Mouse (Mus musculus): Measurements from ENCODE around the gene E130114P18Rik.
A peak's percentile ranks its signal among the peaks of the same experiment; 100 is the strongest.

E130114P18Rik gene

GRCm38 (mm10) chr4:97640385-97640784 is 137.5 kb downstream of the E130114P18Rik start:
- DNase-seq, result no peak

- no peak for DNase-seq
Measured at GRCm38 (mm10) chr4:97636569-97636968, 141.3 kb downstream of the E130114P18Rik start.

DNA sequence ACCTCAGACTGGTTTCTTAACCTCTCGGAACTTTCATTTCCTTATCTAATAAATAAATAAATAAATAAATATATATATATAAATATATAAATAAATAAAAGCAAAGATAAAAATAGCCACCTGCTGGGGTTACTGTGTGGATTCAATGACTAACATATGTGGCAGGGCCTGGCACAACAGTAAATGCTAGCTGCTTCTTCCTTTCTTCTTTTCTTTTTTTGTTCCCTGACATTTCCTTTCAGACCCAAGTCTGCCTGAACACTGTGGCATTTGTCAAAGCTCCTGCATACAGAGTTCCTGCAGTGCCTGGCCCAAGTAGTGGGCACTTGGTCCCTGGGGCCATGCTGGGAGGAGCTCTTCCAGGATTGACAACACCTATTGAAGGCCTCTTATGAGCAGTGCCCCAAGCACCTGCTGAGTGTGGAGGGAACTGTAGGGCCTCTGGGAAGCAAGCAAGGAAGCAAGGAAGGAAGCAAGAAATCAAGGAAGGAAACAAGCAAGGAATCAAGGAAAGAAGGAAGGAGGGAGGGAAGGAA is 142.1 kb downstream of the E130114P18Rik start:
- no peak for DNase-seq

DNA sequence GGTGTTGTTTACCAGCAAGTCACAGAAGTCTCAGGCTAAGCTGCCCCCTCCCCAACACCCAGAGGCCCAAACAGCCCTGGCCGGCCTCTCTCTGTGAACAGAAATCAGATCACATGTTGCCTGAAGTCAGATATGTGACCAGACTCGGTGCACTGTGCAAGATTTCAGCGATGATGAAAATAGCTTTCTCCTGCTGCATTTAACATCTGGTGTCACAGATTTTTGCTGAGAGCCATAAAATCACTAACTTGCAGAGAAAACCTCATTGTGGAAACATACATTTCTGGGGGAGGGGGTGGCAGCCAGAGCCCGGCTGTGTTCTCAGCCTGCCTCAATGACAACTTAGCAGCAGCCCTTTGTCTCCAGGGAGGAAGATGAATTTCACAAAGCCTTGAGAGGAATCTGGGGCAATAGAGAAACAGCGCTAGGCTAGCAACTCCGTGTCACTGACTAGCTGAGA is 142.6 kb downstream of the E130114P18Rik start:
- no peak for DNase-seq

DNA sequence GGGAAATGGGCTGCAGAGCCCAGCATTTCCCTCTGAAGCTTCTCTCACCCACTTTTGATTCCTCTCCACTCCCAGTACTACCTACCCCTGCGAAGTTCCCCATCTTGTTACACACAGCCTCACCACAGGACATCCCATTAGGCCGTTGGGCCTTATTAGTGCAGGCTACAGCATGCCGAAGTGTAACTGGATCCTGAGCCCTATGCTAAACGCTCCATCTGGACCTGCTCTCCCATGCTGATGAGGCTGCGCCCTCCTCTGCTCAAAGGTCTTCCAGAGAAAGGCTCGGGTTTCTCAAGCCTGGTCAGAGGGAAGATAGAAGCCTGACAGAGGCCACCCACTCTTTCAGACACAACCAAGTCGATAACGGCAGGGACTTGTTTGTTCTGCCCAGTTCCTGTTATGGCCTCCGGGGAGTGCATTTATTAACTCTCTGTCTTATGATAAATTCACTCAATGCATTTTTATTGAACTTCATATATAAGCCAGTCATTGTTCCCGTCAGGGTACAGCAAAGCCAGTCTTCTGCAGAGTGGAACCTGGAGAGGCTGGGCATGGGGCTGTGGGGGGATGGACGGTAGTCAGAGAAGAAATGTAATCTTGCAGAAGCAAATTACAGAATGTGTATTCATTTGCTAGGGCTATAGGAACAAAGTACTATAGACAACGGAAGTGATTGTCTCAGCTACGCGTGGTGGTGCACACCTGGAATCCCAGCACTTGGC is 148.8 kb downstream of the E130114P18Rik start:
- peak; percentile 48 to 56 for DNase-seq

- peak; percentile 33 to 40 for DNase-seq
Measured at GRCm38 (mm10) chr4:97626002-97626720, 151.7 kb downstream of the E130114P18Rik start.

- DNase-seq, result peak; percentile 45 to 64
Measured at GRCm38 (mm10) chr4:97623165-97623564, 154.7 kb downstream of the E130114P18Rik start.

DNA sequence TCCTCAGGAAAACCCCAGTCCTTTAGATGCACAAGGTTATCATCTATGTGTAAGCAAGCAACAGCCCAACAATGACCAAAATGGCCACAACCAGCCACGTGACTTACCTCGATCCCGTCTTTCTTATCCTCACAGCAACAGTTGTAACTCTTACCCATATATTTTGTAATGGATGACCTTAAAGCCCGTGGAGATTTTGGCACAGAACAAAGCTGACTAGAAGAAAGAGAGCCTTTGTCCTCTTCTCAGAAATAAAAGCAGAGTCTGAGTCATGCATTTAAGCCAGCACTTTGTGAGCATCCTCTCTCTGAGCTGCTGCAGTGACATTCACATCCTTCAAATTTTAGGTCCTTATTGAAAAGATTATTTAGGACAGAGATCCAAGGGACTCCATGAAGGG is 156.1 kb downstream of the E130114P18Rik start:
- DNase-seq, result no peak

DNA sequence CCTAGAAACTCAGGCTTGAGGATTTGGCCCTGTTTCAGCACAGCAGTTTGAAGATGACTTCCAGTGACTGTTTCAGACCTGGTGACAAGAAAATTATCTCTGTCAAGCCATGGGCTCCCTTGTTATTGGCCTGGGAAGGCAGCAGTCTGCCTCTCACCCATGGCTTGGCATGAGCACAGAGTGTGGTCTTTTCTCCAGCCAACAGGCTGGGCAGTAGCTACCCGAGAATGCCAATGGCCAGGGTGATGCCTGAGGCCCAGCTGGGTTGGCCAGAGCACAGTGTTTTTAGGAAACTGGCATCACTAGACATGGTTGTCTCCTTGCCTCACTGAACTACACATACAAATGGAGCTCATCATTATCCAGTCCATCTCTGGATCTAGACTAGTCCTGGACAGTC is 157.5 kb downstream of the E130114P18Rik start:
- peak; percentile 56 to 67 for DNase-seq

DNA sequence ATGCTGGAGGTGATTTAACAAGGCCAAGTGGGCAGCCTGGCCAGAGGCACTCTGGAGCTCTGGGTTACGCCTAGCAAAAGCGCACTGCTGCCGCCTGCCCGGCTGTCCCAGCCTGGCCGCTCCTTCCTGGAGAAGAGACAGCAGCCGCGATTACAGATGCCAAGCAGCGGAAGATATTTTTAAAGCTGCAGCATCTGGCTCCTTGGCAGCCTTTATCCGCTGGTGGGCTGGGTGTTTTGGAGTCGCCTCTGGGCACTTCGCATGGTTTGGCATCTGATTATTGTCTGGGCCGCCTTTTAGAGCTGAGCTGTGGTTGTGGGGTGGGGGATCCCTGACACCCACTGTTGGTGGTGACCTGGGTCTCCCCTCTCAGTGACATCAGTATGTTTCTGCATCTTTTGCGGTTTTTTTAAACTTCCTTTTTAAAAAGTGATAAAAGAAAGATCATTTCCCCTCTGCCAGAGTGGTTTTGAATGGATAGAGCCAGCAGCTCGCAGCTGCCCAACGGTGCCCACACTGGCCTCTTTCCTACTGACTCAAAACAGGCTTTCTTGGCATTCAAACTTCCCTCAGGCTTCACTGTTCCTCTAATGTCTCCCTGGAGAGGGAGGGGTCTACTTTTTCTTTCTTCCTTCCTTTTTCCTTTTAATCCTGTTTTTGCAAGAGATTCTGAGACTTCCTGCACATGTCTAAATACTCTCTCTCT is 159.1 kb downstream of the E130114P18Rik start:
- peak; percentile 60 to 63 for DNase-seq

DNA sequence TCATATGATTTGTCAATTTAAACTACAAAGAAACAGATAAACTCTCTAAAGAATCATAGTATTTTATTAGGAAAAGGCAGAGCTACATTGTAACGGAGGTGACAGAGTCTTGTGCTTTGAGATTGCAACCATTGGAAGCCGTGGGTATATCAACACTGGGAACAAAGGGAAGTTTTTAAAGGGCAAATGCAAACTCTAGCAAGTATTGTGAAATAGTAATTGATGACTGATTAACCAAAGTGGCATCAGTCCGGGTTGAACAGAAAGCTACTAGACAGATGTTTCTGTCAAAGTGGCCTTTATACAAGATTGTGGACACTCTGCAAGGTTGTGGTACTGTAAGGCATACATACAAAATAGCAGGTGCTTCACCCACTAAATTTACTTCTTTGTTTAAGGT is 162.8 kb downstream of the E130114P18Rik start:
- DNase-seq, result no peak

GRCm38 (mm10) chr4:97611251-97611847 is 166.5 kb downstream of the E130114P18Rik start:
- peak; percentile 90 to 91 for DNase-seq

DNA sequence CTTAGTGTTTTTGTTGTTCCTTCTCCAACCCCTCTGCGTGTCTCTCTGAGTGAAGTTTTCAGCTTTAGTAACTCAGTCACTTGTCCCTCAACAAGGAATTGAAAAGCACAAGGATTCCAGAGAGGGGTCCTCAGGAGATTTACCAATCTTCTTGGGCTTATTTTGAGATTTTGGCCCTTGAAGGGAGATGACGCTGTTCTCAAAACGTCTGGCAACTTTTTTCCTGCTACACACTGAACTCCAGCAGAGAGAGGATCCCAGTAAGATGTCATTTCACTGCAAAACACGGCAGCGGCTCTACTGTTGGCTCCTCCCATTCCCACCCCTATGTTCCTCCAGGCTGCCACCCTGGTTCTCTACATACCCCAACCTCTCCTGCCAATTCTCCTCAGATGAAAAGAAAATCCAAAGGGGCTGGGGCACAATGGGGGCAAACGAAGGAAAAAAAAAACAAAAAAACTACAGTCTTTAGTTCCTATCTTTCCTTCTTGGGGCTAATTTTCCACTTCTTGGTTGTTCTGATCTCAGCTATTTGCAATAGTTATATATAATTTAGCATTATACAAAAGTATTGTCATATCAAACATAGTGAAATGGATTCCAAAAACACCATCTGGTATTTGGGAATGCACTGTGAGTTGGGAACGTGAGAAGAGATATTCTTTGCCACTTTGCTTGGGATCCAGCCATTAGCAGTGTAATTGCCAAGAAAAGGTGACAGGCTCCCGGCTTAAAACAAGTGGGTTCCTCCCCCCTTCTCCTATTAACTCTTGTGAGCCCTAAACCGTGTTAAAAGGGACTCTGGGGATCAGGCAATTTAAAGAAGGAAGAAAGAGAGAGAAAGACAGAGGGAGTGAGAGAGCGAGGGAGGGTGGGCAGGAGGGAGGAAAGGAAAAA is 167.8 kb downstream of the E130114P18Rik start:
- DNase-seq, result peak; percentile 76 to 89

DNA sequence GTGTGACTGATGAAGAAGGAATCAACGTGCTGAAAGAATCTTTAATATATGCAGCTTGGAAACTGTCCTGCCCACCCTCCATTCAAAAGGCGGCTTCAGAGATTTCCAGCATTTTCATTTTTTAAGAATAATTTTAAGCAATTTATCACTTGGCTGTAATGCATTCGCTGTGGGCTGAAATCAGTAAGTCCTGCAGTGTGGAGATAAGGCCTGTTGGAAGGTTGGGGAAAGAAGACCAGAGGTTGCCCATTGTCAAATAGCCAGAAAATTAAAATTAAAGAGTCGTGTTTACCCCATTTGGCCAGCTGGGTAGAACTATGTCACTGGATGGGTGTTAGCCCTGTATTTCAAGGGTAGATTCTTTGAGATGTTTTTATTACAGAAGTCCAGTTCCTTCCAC is 168.5 kb downstream of the E130114P18Rik start:
- DNase-seq, result no peak

- DNase-seq, result peak; percentile 45 to 64
Measured at GRCm38 (mm10) chr4:97608728-97609127, 169.2 kb downstream of the E130114P18Rik start.

GRCm38 (mm10) chr4:97608134-97608533 is 169.7 kb downstream of the E130114P18Rik start:
- no peak for DNase-seq

DNA sequence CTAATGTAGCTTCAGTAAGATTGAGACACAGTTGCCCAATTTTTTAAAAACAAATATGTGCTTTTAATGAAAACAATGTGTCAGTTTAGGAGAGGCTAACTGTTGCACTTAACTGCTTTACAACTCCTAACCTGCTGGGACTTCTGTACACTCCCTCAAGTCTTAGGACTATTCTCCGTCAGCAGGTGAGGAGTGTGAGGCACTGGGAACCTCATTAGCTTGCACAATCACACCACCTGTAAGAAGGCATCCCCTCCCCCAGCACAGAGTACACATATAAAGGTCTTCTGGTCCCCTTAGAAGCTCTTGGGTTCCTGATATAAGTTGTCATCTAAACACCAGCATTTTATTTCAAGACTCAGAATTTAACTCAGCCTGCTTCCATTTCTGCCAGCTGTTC is 170.7 kb downstream of the E130114P18Rik start:
- DNase-seq, result no peak

DNA sequence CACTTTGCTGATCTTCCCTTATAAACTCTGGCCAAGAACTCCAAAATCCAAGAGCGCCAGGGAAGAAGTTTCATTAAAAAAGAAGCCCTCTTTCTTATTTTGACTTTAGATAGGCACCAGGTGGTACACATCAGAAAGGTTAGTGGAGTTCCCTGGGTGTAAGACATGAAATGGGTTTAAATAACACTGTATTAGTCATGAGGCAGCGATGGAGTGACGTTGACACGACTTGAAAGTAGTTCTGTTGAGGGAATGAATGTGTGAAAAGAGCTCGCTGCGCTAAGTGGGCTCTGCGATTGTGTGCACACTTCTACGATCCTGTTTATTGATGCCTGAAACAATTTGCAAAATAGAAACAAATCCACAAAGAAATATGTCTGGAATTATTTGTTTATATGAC is 171.4 kb downstream of the E130114P18Rik start:
- DNase-seq, result no peak

DNA sequence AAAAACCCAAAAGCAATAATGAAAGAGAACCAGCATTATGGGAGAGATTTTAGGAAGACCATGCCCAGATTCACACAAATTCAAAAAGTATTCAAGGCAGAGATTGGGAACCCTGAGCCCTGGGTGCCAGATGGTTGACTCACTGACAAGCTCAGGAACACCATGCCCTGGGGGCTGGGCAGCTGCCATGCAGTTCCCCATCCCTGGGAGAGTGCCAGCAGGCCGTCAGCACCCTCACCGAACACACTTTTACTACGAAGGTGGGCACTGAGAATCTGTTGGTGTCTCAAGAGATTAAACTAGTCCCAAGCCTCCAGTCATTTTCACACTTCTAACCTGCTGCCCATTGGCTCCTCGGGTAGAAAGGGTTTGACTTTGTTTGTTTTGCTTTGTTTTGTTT is 175.3 kb downstream of the E130114P18Rik start:
- peak; percentile 79 to 80 for DNase-seq

DNA sequence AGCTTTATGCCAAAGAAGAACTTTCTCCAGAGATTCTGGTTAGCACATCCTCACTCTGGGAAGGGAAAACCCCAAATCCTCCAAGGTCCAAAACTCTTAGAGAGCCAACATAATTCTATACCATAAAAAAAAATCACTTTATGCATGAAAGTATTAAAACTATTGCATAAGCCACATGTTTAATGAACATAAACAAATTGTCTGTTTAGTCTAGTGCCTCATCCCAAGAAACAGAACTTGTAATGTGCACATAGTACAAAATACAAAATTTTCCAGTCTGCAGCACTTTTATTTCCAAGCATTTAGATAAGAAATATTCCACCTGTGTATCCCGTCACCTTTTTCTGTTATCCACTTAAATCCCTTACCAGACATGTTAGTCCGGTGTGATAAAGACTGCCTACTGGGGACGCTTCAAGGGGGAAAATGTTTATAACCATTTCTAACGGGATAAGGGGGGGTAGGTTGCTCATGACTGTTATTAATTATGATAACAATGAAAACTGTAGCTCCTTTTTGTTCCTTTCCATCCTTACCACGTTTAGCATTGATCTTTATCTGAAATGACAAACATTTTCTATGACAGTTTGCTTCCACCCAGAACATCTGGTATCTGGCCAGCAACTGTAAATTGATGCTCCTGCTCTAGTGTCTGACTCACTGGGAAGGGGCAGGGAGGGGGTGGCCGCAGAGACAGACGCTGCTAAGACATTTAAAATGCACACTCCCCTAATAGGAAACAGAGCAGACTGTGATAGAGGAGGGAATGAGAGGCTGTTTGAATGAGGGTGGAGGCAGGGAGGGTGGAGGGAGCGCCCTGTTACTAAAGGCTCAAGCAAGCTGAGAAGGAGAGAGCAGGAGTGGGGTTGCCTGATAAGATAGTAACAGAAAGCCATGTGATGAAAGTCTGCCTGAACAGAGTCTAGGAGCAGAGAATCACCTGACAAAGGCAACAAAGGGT is 176.7 kb downstream of the E130114P18Rik start:
- DNase-seq, result no peak

All from cerebellum, postnatal 14 days (tissue).